Mouse (Mus musculus) common myeloid progenitor, adult 5-6 weeks (primary cell): Measurements from ENCODE around the gene March7. TPM values are rescaled to one million over a fixed set of nuclear protein-coding genes. Genes with fewer than 3 reads are reported as not detected.

Source experiments
- ATAC-seq: replicated peaks from 2 replicates; pipeline ENCODE4 v1.8.0; 2016; ENCODE audit warnings: low read depth, mild to moderate bottlenecking, moderate TSS enrichment, inconsistent platforms; ENCODE audit not compliant: poor library complexity, severe bottlenecking
- total RNA-seq: library from RNA; stranded (forward); fragments of 200-1000, 187-1606 nt; gene quantifications from 2 replicates; pipeline ENCODE4 v1.2.3, GENCODE M21; 2017

Gene March7
- total RNA-seq, 1 experiment from 2014 or later: 92.8 TPM

DNA sequence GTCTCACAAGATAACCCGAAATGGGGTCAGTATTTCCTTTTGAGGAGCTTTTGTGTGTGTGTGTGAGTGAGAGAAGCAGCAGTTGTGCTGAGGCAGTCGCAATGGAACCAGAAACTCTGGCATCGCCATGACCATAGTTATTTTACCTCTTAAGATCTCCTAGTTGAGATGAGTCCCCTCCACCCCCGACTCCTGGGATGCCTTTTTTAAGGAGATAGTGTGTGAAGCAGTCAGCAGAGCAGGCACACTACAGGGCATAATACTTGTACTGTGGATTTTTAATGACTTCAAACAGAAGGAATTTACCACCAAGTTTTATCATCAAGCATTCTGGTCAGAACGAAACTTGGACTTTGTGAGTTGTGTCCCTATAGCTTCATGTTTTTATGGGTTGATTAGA lies 1.1 kb downstream of the March7 start:
- ATAC-seq: no peak

DNA sequence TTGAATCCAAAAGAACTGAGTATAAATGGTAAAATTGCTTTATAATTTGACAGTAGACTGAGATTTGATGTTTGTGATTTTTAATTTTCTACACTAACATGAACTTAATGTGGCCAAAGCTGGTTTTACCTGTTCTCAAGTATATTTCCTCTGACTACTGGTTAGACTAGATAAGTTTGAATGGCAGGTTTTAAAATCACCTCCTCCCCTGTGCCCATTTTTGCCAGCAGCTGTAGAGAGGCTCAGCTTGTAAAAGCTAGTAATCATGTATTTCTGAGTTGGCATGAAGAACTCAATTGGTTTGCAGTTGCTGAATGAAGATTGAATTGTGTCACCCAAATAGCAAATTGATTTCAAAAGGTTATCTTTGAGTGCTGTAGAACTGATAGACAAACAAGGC lies 2.8 kb downstream of the March7 start:
- no peak for ATAC-seq

DNA sequence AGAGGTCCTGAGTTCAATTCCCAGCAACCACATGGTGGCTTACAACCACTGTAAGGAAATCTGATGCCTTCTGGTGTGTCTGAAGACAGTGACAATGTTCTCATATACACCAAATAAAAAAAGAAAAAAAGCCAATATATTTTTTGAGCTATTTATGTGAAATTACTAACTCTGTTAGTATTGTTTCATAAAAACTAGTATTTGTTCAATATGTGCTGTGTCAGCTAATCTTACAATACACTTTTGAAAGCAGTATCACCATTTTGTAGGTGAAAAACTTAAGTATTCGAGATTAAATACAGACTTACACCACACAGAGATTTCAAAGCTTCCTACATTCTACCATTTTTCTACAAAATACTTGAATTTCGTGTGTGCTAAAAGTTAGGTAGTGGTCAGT lies 5.0 kb downstream of the March7 start:
- ATAC-seq: no peak

DNA sequence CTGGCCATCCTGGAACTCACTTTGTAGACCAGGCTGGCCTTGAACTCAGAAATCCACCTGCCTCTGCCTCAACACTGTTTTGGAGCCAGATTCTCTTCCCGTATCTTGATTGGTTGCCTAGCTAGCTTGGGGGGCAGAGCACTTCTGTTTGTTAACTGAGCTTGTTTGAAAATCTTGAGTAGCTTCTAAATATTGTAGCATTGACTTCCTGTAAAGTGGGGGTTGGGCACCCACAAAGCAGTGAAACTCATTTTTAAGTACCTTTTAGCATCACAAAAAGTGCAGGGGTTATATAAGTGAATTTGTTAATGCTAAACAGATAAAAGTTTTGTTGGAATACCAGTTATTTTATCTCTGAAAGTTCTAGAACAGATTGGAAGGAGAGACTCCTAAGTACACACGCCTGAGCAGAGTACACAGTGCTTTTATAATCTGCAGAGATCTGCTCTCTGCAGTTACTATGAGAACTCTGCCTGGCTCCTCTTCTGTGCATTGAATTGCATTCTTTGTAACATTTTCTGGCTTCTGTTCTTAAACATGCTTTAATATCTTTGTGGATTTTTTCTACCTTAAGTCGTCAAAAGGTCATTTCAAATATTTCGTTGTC lies 7.0 kb downstream of the March7 start:
- no peak for ATAC-seq

DNA sequence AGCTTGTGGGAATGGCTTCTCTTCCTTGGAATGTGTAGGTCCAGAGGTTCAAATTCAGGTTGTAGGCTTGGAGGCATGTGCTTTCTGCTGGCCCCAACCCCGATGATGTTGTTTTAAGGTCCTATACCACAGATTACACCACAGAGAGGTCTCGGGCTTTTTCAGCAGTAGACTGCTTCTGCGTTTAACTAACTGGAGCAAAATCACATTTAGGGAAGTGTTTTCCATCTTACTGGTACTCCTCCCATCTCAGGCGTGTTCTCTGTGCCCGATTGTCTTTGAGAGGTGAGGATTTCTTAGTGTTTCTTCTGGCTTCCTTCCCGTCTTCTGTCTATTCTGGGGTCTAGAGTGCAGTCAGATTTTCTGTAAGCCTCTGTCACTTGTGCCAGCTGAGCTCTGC lies 7.9 kb downstream of the March7 start:
- 0 out of 2 replicates have a peak, but pooled peaks have one; percentile 30 for ATAC-seq

DNA sequence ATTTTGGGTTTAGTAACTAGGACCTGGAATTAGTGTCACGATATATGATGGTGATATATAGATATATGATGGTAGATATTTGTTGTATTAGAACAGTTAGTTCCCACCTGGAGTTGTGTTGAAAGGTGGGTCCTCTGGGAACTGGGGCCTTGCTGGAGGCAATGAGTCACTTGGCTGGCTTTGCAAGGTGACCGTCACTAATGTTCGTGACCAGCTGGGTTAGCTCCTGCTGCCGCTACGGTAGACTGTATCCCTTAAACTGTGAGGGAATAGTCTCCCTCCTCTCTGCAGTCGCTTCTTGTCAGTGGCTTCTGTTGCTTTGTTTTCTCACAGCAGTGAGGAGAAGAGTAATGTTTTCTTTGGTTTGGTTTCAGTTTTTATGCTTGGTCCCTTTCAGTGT lies 11.5 kb downstream of the March7 start:
- no peak for ATAC-seq

DNA sequence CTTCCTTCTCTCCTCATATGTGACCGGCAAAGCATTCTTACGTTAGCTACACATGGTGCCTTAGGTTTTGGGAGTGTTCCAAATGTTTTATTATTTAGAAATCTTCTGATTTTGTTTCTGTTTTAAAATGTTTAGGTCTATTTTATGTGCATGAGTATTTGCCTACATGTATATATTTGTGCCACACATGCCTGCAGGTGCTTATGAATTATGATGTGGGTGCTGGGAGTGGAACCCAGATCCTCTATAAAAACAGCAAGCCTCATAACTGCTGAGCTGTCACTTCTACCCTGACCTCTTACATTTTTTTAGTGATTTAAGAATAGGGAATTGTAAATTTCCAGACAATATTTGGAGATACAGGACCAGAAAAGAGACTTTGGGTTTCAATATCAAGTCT lies 12.3 kb downstream of the March7 start:
- no peak for ATAC-seq

DNA sequence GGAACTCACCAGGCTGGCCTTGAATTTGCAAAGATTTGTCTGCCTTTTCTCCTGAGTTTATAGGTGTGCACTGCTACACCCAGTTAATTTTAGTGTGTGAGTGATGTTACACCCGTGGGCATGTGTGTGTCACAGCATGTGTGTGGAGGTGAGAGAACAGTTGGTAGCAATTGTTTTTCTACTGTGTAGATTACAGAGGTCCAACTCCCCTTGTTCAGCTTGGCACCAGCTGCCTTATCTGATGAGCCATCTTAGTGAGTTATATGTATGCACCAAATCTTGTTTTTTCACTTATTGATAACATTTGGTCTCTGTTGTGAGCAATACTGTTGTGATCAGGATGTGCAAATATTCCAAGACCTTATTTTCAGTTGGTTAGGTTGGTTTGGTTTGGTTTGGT lies 13.8 kb downstream of the March7 start:
- no peak for ATAC-seq

DNA sequence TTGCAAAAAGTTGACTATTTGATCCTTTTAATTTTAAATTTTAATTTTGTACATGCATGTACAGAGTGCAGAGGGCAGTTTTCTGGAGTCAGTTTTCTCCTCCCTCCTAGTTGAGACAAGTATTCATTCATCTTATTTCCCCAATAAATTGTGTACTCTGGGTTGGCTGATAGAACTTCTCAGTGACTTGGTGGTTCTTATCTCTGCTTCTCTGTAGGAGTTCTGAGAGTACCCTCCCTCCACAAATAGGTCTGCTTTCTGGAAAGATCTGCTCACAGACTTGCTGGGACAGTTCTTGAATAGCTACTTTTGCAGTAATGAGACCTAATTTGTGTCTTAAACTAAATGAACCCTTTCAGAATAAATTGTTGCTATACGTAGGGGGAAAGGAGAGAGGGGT lies 18.8 kb downstream of the March7 start:
- ATAC-seq: no peak

DNA sequence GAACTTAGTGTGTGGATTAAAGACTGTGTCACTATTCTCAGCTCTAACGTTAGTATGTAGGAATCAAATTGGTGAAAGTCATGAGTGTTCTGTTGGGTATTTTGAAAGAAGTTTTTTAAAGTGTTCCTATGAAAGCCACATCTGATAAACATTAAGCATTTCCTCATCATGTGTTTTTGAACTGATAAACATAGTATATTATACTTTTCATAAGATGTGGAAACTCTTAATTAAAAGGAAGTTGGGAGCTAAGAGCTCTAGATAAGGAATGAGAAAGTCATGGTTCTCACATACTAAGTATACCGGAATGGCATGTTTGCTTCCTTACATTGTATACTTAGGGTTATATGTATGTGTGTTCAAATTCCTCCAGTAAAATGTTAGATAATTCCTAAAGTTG lies 20.7 kb downstream of the March7 start:
- peak; percentile 52; the same call in 1 of the 2 replicates for ATAC-seq

DNA sequence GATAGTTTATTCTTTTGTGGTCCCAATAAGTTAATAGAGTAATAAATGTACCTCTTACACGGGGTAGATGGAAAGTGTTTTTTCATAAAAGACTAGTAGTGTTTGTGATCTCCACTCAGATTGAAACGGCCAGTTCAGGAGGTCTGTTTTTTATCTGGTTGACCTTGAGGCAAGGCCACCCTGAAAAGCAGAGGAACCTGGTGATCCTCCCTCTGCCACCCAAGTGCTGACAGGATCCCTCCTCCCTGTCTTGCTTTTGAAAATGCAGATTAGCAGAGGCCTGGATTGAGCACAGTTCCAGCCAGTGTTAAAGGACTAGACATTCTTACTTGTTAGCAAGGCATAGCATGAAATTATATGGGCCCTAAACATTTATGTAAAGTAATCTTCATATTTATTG lies 23.5 kb downstream of the March7 start:
- no peak for ATAC-seq

DNA sequence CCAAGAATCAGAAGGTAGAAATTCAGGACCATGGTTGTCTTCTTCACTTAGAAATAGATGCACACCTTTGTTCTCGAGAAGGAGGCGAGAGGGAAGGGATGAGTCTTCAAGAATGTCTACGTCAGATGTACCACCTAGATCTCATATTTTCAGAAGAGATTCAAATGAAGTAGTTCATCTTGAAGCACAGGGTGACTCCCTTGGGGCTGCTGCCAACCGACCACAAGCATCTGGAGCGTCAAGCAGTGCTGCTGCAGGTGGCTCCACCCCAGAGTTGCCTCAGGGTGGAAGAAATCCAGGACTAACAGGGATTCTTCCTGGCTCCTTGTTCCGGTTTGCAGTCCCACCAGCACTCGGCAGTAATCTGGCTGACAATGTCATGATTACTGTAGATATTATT lies 24.8 kb downstream of the March7 start:
- no peak for ATAC-seq

DNA sequence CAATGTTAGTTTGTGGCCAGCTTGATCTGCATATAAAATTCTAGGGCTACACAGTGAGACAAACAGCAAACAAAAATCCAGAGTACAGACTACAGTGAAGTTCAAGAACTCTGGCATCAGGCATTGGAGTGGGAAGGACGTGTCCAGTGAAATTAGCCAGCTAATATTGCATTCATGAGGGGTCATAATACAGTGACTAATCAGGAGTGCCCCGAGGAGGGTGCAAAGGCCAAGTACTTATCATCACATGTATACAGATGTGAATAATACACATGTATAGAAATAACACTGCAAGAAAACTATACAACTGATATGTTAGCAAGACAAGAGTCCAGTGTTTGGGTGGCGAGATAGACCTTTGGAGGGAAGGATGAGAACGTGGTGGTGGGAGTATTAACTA lies 43.1 kb downstream of the March7 start:
- no peak for ATAC-seq

DNA sequence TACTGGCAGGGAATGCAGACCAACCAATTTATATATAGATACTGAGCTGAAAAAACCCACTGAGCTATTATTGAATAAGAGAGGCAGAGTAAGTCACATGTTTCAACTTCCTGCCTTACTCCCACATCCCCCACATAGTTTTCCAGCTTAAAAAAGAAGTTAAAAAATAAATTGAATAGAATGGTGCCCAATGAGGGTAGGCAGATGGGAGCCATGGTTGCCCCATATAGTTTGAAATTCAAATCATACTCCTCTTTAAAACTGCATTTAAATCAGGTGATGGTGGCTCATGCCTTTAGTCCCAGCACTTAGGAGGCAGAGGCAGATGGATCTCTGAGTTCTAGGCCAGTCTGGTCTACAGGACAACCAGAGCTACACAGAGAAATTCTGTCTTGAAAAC lies 43.8 kb downstream of the March7 start:
- ATAC-seq: no peak

DNA sequence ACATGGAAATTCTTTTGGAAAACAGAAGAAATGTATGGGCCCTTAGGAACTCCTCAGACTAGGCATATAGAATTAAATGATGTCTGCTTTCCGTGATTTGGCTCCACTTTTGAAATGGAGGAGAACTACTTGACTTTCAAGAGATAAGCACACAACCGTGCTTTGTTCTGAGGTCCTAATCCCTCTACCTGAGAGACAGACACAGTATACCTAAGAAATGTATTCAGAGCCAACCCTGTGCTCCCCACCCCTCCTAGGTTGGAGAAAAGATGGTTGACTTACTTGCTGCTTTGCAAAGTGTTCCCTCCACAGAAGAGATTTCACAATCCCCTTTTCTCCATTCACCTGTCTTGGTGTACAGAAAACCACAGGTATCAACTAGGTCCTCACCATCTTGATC lies 47.1 kb downstream of the March7 start:
- ATAC-seq: no peak

DNA sequence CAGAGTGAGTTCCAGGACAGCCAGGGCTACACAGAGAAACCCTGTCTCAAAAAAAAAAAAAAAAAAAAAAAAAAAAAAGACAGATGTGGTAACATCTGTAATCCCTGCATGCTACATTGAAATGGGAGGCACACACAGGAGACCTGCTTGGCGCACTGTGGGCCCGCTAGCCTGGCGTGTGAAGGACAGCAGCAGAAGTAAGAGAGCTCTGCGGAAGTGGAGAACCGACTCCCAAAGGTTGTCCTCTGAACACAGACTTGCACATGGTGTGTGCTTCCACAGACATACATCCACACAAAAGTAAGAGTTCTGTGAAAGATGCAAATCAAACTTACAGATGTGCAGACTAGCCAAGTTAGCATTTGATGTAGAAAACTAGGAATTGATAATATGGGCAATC lies 49.5 kb downstream of the March7 start:
- ATAC-seq: no peak

DNA sequence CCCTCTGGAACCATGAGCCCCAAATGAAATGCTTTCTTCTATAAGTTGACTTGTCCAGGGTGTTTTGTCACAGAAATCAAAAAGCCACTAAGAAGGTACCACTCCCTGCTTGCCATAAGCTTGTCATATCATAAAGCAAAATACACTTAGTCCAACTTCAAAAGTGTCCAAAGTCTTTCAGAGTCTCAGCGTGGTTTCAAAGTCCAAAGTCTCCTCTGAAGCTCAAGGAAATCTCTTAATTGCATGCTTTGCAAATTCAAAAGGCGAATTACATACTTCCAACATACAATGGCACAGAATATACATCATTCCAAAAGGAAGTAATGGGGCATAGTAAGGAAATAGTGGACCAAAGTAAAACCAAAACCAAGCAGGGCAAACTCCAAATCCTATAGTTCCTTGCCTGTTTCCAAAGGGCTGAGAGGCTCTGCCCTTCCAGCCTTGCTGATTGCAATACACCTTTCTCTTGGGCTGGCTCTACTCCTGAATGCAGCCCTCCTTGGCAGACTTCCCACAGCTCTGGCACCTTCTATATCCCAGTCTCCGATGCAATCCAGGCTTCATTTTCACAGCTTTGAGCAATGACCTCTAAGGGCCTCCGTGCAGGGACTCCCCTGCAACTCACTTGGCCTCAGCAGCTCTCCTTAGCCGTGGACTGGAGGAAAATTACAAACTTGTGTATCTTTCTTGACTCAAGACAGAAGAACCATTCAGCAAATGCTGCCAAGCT lies 51.1 kb downstream of the March7 start:
- ATAC-seq: no peak

DNA sequence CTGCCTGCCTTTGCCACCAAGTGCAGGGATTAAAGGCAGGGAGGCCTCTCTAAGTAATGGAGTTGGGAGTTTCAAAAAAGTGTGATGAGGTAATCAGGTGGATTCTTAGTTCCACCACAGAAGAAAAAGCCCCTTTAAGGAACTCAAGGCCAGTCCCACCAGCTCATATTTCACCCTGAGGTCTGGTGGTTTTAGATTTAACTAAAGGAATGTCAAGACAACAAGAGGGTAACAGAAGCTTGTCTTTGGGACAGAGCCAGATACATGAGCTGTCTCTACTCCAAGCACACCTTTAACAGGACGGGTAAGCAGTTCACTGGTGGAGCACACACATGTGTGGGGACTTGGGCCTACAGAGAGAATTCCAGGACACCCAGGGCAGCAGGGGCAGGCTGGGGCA lies 57.9 kb downstream of the March7 start:
- no peak for ATAC-seq

DNA sequence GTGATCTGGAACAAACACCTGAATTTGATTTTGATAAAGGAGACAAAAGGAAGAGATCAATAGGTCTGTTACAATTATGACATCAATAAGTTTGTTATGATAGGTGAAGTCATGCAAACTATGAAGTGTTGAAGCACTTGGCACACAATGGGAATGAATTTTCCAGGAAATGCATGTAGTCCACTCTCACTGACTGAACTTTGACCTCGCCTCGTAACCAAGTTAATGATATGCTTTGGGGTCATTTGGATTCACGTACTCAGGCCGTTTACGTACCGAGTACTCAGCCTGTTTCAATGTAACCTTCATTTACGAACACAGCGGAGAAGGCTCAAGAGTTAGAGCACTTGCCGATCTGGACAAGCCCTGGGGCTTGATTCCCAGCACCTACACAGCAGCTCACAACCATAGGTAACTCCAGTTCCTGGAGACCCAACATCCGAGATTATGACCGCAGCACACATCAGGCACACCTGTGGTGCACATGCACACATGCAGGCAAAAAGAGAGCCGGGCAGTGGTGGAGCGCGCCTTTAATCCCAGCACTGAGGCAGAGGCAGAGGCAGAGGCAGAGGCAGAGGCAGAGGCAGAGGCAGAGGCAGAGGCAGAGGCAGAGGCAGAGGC lies 60.3 kb downstream of the March7 start:
- ATAC-seq: no peak

DNA sequence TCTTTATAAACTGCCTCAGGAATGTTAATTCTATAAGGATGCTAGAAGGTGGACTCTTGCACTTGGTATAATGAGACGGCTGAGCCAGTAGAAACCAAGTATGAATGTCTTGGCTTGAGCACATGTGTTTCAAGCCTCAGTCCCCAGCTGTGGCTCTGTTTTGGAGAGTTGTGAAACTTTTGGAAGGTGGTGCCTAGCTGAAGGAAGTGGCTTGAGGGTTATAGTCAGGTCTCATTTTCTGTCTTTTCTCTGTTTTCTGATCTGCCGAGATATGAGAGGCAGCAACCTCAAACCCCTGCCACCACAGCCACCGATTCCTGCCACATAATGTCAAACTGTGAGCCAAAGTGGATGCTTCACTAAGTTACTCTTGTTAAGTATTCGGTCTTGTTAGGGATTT lies 68.9 kb downstream of the March7 start:
- peak; percentile 83 for ATAC-seq

DNA sequence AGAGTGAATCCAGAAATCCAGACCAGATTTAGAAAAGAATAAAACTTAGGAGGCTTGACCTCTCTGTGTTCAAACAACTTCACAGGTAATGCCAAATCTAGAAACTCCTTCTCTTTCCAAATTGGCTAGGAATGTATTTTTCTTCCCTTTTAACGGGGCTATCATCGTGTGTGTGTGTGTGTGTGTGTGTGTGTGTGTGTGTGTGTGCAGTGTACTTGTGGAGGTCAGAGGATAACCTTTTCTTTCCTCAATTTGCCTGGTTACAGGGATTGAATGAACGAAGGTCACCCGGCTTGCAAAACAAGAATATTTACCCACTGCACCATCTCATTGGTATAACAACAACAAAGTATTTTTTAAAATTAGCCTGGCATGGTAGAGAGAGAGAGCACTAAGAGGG lies 72.9 kb downstream of the March7 start:
- no peak for ATAC-seq
